Comparison of ENCODE assay signal across 15 mouse cellular contexts in genomic region chr17:43058277-43059025, GRCm38 (mm10). TPM values are rescaled to one million over a fixed set of nuclear protein-coding genes. Genes with fewer than 3 reads are reported as not detected.
DNase-seq lines count a peak whose midpoint lies in the region; ATAC-seq lines count a peak whose summit lies in the region.
"Had no signal": no experiment of that assay in that cellular context is flagged by ENCODE, and none has a peak within 500 bp of the region (broad histone marks: within the 10 kb centered on the region; RNA-seq: fewer than 3 reads in every experiment).

No protein-coding gene starts in this region.

- WGBS in heart, embryonic 14.5 days, result 26% methylated on average over 11 of the region's 11 CpGs
- 51% methylated on average over 11 of the region's 11 CpGs for WGBS in macrophage (ENCODE audit: missing documents)
- 87% methylated on average over 11 of the region's 11 CpGs for WGBS in hindbrain, embryonic 11.5 days

- H3K4me1 ChIP-seq in heart, embryonic 14.5 days (ENCODE audit: control insufficient read depth in 2 of 2, insufficient read depth in 2 of 2, low read length in 2 of 2), result no peaks in the 10 kb centered on the region
- no peaks in the 10 kb centered on the region for H3K4me1 ChIP-seq in hindbrain, embryonic 11.5 days (replicated peaks; ENCODE audit: control insufficient read depth, insufficient read depth, low read length)

- H3K4me2 ChIP-seq in heart, embryonic 14.5 days (ENCODE audit: low read length), result 0 out of 2 replicates have a peak overlapping the region, but pooled peaks have one; percentile 10
- H3K4me2 ChIP-seq in hindbrain, embryonic 11.5 days (replicated peaks; ENCODE audit: low read depth, low read length), result no peak overlapping the region
- H3K4me2 ChIP-seq: kidney, embryonic 15.5 days; midbrain, embryonic 11.5 days had no signal

- no peak overlapping the region for H3K4me3 ChIP-seq in heart, embryonic 14.5 days (ENCODE audit: control insufficient read depth in 1 of 2, insufficient read depth in 1 of 2, low read depth in 1 of 2, low read length in 2 of 2)
- no peak overlapping the region for H3K4me3 ChIP-seq in macrophage (ENCODE audit: inconsistent target)
- no peak overlapping the region for H3K4me3 ChIP-seq in hindbrain, embryonic 11.5 days (ENCODE audit: low read depth, low read length)
- H3K4me3 ChIP-seq: kidney, embryonic 15.5 days had no signal

- H3K9me3 ChIP-seq in heart, embryonic 14.5 days (ENCODE audit: control insufficient read depth, low read length), result no peaks in the 10 kb centered on the region
- H3K9me3 ChIP-seq in hindbrain, embryonic 11.5 days (ENCODE audit: control insufficient read depth, low read length), result no peaks in the 10 kb centered on the region
- H3K9me3 ChIP-seq: kidney, embryonic 15.5 days had no signal

- peaks cover 57% of the 10 kb centered on the region; the same call in 1 of the 2 replicates for H3K79me2 ChIP-seq in macrophage (ENCODE audit: inconsistent target)

- DNase-seq in heart, adult 18-20 months, result no peak
- DNase-seq in A20 (ENCODE audit: low read depth, low spot score), result peak; percentile 21
- DNase-seq in adrenal gland, postnatal 14 days, result no peak
- DNase-seq in frontal cortex, adult 2 months (ENCODE audit: extremely low spot score in 1 of 2, low spot score in 1 of 2), result no peak
- DNase-seq in hindbrain, embryonic 11.5 days (ENCODE audit: low spot score), result no peak
- DNase-seq: cerebellum, adult 9-10 months; forebrain, postnatal 0 days; gastrocnemius, postnatal 10 days; heart, postnatal 10 days had no signal

- no peak for ATAC-seq in heart, embryonic 14.5 days (ENCODE audit: insufficient number of reproducible peaks, insufficient read depth, low FRiP score, low read depth)
- peak; percentile 98 for ATAC-seq in hematopoietic stem cell, adult 5-6 weeks (replicated peaks in 1 of 2; ENCODE audit: insufficient read depth in 1 of 2, low FRiP score in 2 of 2, low TSS enrichment in 1 of 2, low read depth in 1 of 2, poor library complexity in 2 of 2, severe bottlenecking in 2 of 2)
- ATAC-seq in hindbrain, embryonic 11.5 days (ENCODE audit: low FRiP score), result no peak
- ATAC-seq: forebrain, postnatal 0 days had no signal

- no peak overlapping the region for H3K9ac ChIP-seq in heart, embryonic 14.5 days (ENCODE audit: low read length)
- no peak overlapping the region for H3K9ac ChIP-seq in hindbrain, embryonic 11.5 days (ENCODE audit: low read depth, low read length)
- H3K9ac ChIP-seq: forebrain, postnatal 0 days; kidney, embryonic 15.5 days had no signal

- H3K36me3 ChIP-seq in heart, embryonic 14.5 days (ENCODE audit: control insufficient read depth, insufficient read depth, low read length), result no peaks in the 10 kb centered on the region
- H3K36me3 ChIP-seq in macrophage (ENCODE audit: inconsistent target), result no peaks in the 10 kb centered on the region
- no peaks in the 10 kb centered on the region for H3K36me3 ChIP-seq in hindbrain, embryonic 11.5 days (ENCODE audit: control insufficient read depth, insufficient read depth, low read length)

- no peaks in the 10 kb centered on the region for H3K27me3 ChIP-seq in heart, embryonic 14.5 days (ENCODE audit: control insufficient read depth, insufficient read depth, low read length)
- H3K27me3 ChIP-seq in hindbrain, embryonic 11.5 days (ENCODE audit: control insufficient read depth, insufficient read depth, low read length), result no peaks in the 10 kb centered on the region
- H3K27me3 ChIP-seq: kidney, embryonic 15.5 days had no signal

- no peak overlapping the region for H3K27ac ChIP-seq in heart, embryonic 14.5 days (replicated peaks in 1 of 2; ENCODE audit: control insufficient read depth in 1 of 2, insufficient read depth in 1 of 2, low read depth in 2 of 2, low read length in 2 of 2)
- H3K27ac ChIP-seq in macrophage, result peak overlapping the region; percentile 84
- no peak overlapping the region for H3K27ac ChIP-seq in hindbrain, embryonic 11.5 days (ENCODE audit: low read depth, low read length)
- H3K27ac ChIP-seq: kidney, embryonic 15.5 days had no signal

RNA-seq across cellular contexts. Expression of gene Tnfrsf21, which starts 42.1 kb away (rescaled TPM):
- polyA plus RNA-seq in heart, embryonic 14.5 days (2014; fragmentation: Nextera tagmentation; extraction: Ambion mirVana), result 9.6 and 10.8 TPM in 2 replicates
- total RNA-seq in heart, adult 18-20 months (2021), result 10 to 100 TPM; 13.6 to 14.9 TPM
- total RNA-seq in hematopoietic stem cell, adult 5-6 weeks (2017), result 53.9 and 56.3 TPM in 2 replicates
- 10 to 100 TPM in 14 of 26 experiments, 1 to 10 TPM in 12; 3.1 to 31.4 (median 16.9) TPM for total RNA-seq in macrophage (2018; cell fraction: chromatin; rRNA removed)
- 10 to 100 TPM; 21.7 to 50.9 (median 35.4) TPM for total RNA-seq in macrophage (2018; cell fraction: cytosol; rRNA removed)
- total RNA-seq in macrophage (2018; cell fraction: nucleus; rRNA removed), result 10 to 100 TPM in 25 of 26 experiments, 1 to 10 TPM in 1; 7.8 to 67.0 (median 37.2) TPM
- 20.9 to 43.2 TPM (median 42.8 TPM) in 3 replicates for polyA plus RNA-seq in macrophage (2018)
- 10.5 and 13.9 TPM in 2 replicates for total RNA-seq in adrenal gland, postnatal 14 days (2021)
- polyA plus RNA-seq in frontal cortex, adult 2 months (2012; rRNA removed), result 48.3 and 48.4 TPM in 2 replicates
- 29.5 and 32.4 TPM in 2 replicates for polyA plus RNA-seq in hindbrain, embryonic 11.5 days (2014; fragmentation: Nextera tagmentation; extraction: Ambion mirVana)
- total RNA-seq: MEL had no signal

Comparison
In these comparisons a context has a peak if more than half of its experiments do, and no peak if none do; other contexts are left out.
1. ATAC-seq: peak in hematopoietic stem cell, adult 5-6 weeks (2 of 2); none in heart, embryonic 14.5 days (single experiment) and hindbrain, embryonic 11.5 days (single experiment).